Mouse (Mus musculus): ENCODE data around the gene Fstl4.

Gene Fstl4

GRCm38 (mm10) chr11:52767921-52768320, 3.5 kb downstream of the Fstl4 start:
- no peak for DNase-seq (ENCODE audit: low spot score)

DNA sequence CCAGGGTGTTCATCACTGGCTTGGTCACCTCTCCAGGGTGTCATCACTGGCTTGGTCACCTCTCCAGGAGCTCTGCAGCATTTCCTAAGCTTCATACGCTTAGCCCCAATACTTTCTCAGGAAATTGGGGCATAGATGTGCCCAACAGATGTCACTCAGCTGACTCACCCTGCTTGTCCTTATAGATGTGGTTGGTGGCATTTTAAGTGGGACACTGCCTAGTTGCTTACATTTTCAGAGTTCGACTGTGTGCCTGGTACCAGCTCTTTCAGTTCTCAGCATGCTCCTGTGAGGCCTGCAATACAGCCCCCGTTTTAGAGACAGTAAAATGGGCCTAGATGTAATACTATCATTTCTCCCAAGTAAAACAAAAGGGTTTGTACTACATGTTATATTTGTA, 8.6 kb downstream of the Fstl4 start:
- no peak for DNase-seq (ENCODE audit: low spot score)

- no peak for DNase-seq (ENCODE audit: low spot score)
Measured at GRCm38 (mm10) chr11:52775291-52775690, 10.9 kb downstream of the Fstl4 start.

GRCm38 (mm10) chr11:52782426-52782825, 18.0 kb downstream of the Fstl4 start:
- no peak for DNase-seq (ENCODE audit: low spot score)

DNA sequence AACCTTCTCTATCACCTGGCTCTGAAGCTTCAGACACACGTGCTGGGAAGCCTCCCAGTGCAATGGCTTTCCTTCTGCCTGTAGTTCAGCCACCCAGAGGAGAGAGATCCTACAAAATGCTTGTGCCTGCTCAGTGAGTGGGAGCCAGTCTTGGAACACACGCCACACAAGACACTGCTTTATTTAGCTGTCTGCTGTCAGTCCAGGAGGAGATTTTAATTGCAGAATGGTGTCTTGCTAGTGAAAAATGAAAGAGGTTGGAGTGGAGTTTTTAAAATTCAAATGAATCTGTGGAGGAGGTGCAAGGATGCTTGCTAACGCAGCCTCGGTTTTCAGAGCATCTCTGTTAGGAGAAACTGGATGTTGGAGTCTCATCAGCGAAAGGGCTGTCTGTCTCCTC, 29.9 kb downstream of the Fstl4 start:
- no peak for DNase-seq (ENCODE audit: low spot score)

GRCm38 (mm10) chr11:52809542-52809941, 45.1 kb downstream of the Fstl4 start:
- no peak for DNase-seq (ENCODE audit: low spot score)

DNA sequence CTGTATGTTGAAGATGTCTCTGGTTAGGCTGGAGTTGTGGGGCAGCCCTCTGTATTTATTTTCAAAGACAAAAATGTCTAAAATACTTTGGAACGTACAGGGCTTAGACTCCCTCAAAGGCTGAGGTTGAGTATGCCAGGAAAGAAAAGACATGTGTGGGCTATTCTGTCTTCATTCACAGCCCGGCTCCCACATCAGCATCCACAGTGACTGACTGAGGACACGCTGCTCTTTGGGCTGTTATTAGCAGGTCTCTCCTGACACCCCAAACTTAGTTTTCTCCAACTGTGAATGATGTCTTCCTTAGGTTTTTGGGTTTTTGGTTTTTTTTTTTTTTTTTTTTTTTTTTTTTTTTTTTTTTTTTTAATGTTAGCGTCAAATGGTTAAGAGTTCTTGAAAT, 51.6 kb downstream of the Fstl4 start:
- no peak for DNase-seq (ENCODE audit: low spot score)

DNA sequence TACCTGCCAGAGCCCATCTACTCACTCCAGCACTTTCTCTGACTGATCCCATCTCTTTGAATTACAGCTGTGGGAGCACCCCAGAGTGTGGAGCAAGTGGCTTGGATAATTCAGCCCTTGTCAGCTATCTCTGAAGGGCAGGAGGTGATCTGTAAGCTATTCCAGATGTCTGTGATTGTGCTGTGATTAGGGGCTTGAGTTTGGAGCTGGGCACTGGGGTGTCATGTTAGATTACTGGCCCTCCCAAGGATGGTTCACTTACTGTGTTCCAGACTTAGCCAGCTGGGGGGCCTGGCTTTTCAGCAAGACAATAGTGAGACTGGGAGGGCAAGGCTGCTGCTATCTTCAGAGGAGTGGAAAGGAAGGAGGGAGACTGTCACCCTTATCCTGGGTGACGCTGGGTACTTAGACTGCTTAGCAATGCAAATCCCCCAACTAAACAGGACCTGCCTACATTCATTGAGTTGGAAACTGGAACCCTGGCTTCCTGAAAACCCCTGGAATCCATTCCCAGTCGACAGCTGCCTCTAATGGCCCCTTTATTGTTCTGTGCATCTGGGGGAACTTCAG, 56.0 kb downstream of the Fstl4 start:
- DNase-seq (ENCODE audit: low spot score): no peak

DNA sequence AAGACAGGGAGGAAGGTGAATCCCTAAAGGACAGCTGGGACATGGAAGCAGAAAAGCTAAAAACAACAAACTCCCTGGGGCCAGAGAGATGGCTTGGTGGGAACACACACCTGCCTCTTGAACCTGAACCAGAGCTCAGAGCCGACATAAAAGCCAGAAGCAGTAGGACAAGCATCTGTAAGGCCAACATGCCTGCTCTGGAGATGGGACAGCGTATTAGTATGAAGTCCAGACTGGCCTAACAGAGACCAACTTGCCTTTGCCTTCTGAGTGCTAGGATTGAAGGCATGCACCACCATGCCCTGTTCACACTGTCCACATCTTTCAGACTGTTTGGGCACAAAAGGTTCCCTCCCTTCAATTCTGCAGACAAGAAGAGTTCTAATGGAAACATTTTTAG, 62.2 kb downstream of the Fstl4 start:
- DNase-seq (ENCODE audit: low spot score): no peak

DNA sequence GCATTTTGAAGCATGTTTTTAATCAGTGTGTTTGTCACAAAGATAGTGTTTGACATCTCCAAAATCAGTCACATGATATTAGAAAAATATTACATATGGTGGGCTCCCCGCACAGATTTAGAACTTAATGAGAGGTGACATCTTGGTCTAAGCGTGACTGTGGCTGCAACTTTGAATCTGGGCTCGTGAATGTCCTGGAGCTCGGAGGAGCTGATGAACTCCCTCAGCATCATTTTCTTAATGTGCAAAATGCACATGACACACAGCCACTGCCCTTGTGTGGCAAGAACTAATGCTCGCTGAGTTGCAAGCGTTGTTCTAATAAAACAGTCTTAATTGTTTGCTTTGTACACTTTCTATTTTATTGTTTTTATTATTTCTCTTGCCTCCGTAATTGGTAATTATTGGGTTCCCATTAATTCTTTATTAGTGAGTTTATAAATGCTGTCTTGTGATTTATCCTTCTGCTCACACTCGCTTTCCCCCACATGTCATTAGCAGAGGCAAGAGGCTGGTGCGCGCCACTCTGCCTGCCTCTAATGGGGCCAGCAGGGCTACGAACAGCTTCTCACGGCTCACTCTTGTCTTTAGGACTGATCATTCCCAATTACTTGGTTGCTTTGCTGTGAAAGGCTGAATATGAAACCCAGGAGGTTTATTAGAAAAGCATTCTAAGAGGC, 67.3 kb downstream of the Fstl4 start:
- DNase-seq (ENCODE audit: low spot score): no peak

- no peak for DNase-seq (ENCODE audit: low spot score)
Measured at GRCm38 (mm10) chr11:52832311-52832675, 67.9 kb downstream of the Fstl4 start.

DNA sequence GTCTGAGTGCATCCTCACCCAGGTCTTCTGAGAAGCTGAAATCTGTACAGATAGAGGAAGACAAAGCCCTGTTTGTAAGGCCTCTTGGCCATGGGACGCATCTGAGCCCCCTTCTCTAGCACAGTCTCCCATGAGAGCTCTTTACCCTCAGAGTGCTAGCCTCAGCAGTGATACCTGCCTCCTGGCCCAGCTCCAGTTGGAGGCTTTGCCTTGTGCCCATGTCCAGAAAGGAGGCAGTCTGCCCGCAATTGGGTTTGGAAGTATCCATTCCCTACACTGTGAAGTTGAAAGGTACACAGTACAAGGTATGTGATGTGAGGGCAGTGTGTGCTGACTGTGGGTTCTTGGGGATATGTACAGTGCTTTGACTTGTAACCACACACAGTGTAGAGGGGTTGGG, 84.3 kb downstream of the Fstl4 start:
- no peak for DNase-seq (ENCODE audit: low spot score)

DNA sequence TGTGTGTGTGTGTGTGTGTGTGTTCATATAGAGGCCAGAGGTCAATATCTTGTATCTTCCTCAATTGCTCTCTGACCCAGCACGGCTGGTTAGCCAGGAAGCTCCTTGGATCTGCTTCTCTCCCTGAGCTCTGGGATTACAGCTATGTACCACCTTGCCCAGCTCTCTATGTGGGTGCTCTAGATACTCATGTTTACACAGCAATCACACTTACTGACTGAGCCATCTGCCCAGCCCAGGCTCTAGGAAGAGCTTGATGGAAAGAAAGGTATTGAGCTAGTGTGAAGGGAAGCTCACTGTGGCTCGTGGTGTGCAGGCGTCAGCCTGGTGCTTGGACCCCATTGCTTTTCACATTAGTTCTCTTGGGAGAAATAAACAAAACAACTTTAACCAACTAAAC, 85.6 kb downstream of the Fstl4 start:
- no peak for DNase-seq (ENCODE audit: low spot score)

- DNase-seq (ENCODE audit: low spot score): no peak
Measured at GRCm38 (mm10) chr11:52872846-52873512, 108.5 kb downstream of the Fstl4 start.

DNA sequence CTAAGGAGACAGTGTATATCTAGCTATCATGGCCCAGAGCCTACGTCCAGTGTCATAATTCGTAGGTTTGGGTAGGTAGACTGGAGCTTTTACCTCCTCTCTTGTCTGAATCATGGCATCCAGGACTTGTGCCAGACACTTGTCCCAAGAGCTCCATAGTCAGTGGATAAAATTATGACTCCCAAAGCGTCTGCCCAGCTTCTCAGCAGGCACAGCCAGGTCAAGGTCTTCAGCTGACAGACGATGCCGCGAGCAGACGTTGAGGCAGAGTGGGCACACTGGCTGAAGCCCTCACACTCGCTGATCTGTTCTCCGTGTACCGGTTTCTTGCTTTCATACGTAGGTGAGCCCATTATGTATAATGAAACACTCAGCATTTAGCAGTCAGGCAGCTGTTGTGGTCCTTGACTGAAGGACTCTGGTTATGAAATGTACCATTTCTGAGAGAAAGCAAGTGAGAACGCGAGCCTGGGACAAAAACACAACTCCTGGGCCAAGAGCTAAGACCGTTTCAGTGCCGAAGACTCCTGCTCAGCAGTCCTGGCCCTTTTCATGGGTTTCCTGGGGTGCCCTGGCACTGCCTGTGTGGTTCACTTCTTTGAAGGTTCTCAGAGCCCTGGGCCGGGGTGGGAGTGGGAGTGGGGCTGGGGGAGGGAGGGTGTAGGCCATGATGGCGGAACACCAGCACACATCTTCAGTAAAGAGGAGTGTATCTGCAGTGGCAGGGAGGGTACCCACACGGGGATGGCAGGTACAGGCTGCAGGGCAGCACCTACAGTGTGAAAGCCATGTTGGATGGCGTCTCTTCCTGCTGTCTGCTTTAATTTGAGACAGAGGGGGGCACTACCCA, 111.7 kb downstream of the Fstl4 start:
- DNase-seq (ENCODE audit: low spot score): no peak

DNA sequence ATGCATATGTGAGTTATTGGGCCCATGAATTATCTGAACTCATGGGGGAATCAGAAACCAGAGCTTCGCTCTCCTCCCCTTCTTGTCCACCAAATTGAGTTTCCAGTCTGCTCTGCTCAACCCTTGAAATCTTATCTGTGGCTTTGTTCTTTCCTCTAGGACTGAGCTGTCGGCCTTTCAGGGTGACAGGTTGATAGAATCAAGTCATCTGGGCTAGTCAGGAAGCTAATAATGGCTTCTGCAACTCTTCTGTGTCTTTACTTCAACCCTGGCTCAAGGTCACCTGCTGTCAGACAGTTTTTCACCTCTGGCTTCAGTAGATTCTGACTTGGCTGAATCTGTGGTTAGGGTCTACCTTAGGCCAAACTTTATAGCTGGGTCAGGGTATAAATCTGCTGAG, 113.2 kb downstream of the Fstl4 start:
- DNase-seq (ENCODE audit: low spot score): no peak

DNA sequence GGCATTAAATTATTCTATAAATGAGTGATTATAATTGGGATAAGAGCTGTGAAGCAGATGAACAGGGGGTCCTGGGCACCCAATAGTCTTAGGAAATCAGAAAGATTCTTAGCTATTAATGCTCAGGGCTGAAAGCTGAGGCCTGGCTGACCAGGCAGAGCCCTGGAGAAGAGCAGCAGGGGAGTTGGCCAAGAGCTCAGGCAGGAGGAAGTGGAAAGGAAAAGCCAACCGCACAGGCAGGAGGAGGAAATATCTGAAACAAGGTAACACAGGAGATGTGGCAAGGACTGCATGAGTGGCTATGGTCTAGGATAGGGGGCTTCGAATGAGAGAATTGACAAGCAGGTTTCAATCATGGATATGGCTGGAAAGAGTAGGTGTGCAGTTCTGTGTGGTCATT, 115.5 kb downstream of the Fstl4 start:
- DNase-seq (ENCODE audit: low spot score): no peak

- no peak for DNase-seq (ENCODE audit: low spot score)
Measured at GRCm38 (mm10) chr11:52886559-52887303, 122.3 kb downstream of the Fstl4 start.

DNA sequence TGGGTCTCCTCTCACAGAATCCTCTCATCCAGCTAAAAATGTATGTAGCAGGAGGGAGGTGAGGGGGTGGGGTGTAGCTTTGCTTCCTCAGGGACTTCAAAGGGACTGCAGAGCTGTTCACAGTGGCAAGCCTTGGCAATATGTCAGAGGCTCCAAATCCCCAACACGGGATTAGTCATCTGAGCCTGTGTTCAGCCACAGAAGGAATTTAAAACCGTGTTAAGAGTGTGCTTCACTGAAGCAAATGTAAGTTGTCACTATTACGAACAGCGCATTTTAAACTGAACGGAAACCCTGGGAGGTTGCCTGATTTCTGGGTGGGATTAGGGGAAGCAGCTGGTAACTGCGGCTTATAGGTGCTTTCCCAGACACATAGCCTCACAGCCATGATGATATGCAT, 123.7 kb downstream of the Fstl4 start:
- DNase-seq (ENCODE audit: low spot score): no peak

DNA sequence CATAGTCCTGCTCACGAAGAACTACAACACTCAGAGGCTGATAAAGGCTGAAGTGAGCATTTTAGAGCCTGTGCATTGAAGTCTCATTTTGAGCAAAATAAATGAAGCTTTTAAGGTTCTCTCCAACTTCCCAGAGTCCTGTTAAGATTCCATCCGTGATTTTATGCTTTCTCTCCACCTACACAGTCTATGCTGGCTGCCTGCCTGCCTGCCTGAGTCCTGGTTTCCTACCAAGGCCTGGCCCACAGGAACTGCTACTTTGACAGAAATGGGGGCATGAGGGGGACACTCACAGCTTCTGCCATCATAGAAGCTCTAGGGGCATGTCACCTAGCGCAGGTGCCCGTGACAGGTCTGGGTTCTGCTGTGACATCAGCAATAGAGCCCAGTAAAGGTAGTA, 125.1 kb downstream of the Fstl4 start:
- DNase-seq (ENCODE audit: low spot score): no peak

DNA sequence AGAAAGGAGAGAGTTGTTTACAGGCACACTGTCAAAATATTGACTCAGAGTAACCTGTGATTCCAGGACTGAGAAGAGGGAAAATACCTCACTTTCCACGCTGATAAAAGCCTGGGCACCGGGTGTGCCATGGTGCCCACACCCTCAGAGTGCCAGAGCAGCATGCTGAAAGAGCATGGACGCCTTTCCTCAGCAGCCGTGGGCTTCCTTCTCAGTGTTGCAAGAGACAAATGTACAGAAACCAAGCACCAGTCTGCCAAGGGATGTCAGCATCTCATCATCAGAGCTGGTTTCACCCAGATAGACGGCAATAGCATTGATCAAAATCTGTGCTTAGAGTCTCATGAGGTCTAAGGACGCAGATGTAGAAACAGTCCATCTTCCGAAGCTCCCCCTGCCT, 125.7 kb downstream of the Fstl4 start:
- DNase-seq (ENCODE audit: low spot score): no peak

DNA sequence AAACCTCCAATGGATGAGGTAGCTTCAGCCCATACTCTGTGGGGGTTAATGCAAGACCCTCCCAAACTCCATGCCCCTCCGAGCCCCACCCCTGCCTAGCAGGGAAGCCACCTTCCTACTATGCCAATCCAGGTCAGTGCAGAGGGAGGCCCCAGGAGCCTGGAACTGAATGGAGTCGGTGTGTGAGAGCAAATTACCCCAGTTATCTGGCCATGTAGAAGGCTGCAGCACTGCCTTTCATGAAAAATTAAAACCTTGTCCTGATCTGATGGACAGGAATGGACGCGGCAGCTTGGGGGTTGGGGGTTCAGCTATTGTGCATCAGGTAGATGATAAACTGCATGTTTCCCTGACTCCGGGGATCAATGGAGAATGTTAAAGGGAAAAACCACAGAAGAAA, 139.7 kb downstream of the Fstl4 start:
- no peak for DNase-seq (ENCODE audit: low spot score)

Measured in urinary bladder, postnatal 10 days (tissue).